Mouse (Mus musculus): ENCODE measurements around the gene Vps45.
A peak's percentile ranks its signal among the peaks of the same experiment; 100 is the strongest.

The Vps45 gene

DNA sequence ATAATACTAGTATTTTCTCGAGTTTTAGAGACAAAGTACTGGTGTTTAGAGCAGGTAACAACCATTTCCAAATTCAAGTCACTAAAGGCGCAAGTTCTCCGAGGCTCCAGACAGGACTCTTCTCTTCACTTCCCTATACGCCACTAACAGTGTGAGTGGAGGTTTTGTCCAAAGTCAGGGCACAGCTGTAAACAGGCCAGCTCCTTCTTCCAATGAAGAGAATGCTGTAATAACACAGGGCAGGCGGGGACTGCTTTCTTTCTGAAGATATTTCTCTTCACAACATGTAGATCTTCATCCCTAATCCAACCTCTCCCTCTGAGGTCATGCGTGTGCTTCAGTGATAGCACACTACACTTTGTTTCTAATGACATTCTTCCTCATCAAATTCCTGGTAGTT lies 21.5 kb downstream of the Vps45 start:
- no peak for DNase-seq

DNA sequence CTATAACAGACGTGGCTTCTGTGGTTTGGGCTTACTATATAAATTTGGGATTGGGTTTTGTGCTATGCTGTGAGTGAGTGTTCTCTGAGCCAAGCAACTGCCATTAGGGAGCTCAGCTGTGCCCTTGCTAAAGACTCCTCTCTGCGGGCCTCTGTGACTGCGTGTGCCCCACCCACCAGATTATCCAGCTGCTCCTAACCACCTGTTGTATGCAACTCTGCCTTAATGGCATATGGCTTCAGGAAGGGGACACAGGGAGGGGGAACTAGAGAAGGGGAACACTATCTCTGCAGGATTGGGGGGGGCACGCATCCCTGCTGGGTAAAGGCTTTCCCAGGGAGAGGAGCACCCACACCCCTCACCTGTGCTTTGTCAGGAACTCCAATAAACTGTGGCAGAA lies 25.2 kb downstream of the Vps45 start:
- DNase-seq = no peak

DNA sequence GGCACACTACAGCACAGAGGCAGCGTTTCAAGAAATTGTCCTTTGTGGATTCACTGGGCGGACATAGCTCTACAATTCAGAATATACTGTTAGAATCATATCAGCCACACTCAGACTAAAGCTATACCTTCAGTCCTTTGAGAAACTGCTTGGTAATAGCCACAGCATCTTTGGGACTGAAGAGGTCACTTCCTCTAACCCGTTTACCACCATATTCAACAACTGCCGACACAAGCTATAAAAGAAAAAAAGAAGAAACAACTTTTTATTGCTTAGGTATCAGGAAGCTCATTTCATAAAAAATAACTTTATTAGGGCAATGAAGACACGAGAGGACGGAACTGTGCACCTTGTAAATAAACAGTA lies 25.6 kb downstream of the Vps45 start:
- DNase-seq = no peak

DNA sequence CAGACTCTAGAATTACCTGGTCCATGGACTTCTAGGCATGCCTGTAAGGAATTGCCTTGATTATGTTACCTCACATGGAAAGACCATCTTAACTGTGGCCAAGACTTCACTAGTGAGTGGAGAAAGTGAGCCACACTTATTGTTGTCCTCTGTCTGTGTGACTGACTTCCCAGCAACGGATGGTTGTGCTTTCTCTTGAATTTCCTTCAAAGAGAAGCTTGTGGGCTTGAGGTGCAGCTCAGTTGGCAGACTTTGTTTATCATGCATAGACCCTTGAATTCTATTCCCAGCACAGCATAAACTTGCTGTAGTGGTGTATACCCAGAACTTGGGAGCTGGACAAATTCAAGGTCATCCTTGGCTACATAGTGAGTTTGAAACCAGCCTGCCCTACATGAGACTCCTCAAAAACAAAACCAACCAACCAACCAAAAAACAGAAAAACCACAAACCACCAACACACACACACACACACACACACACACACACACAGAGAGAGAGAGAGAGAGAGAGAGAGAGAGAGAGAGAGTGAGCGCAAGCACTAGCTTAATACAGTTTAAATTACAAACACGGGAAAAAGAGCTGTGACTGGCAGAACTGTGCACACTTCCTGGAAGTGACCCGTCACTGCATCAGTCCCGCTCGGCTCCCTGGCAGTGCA lies 26.1 kb downstream of the Vps45 start:
- DNase-seq = no peak

DNA sequence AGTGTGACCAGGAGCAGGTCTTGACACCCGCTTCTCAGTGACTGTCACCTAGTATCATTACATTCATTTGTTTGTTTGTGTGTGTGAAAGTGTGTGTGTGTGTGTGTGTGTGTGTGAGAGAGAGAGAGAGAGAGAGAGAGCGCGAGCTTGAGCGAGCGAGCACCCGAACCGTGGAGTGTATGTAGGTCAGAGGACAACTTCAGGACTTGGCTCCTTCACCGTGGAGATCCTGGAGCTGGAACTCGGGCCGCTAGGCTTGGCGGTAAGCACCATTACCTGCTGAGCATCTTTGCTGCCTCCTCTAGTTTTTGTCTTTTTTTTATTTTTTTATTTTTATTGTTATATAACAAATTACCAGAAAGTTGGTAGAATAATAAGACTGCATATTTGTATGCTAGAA lies 28.5 kb downstream of the Vps45 start:
- DNase-seq = peak; percentile 6

DNA sequence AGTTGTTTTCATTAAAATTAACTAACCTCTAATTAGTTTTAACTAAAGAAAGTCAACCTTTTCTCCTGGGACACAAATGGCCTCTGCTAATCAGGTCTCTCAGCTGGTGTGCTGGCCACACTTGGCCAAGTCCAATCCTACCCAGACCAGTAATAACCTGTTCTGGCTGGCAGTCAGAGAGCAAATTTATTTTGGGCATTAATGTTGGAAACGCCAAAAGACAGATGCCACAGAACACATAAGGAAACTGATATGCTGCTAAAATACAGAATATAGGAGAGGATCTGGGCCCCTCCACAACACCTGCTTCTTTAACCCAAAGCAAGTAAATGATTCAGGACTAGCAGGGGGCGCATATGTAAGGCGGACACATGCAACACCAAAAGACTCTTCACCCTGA lies 28.9 kb downstream of the Vps45 start:
- peak; percentile 49 for DNase-seq

DNA sequence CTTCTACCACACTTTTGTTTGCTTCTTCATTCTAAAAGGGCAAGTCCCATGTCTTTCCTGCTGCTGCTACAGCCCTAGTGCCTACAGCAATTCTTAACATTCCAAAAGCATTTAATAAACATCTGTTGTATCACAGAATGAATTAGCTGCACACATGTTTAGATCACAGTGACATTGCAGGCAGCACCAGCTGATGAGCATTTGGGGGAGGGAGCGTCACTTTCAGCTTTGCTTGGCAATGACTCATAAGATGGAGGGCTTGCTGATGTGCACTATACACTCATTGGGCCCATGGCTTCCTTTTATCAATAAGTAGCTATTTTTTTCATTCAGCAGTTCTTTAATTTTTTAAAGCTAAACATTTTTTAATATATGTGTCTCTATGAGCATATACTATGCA lies 30.4 kb downstream of the Vps45 start:
- DNase-seq = no peak

DNA sequence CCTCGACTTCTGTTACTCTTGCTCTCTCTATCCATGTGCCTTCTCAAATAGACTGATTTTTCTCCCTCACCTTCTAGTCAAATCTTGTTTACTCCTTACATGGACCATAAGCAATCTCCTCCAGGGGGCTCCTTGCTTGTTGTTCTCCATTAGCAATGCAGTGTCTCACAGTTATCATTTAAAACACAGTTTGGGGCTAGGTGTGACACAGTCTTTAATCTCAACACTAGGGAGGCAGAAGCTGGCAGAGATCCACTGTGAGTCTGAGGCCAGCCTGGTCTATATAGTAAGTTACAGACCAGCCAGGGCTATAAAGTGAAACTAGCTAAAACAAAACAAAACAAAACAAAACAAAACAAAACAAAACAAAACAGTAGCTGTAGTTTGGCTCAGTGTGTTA lies 31.1 kb downstream of the Vps45 start:
- no peak for DNase-seq

DNA sequence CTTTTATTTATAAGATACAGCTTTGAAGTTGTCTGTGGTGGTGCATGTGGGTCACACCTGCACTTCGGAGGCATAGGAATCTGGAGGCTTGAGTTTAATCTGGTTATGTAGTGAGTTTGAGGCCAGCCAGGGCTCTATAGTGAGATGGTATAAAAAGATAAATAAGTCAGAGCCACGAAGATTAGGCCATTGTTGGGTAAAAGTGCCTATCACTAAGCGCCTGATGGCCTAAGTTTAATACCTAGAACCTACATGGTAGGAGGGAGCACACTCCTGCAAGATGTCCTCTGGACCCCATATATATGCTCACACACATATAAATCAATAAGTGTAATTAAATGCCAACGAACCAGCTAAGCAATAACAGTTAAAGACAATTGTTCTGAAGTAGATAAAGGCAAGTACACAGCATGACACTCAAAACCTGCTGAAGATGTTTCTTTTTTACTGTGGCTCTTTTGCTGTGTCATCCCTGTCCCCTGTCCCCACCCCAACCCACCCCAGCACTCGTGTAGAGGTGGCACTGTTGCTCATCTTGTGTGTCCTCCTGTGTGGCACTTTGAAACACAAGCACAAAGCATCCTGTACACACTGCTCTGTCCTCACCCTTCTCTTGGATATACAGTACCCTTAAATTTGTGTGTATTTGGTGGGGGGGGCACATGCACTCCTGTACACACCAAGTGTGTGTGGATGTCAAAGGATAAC lies 36.7 kb downstream of the Vps45 start:
- no peak for DNase-seq

DNA sequence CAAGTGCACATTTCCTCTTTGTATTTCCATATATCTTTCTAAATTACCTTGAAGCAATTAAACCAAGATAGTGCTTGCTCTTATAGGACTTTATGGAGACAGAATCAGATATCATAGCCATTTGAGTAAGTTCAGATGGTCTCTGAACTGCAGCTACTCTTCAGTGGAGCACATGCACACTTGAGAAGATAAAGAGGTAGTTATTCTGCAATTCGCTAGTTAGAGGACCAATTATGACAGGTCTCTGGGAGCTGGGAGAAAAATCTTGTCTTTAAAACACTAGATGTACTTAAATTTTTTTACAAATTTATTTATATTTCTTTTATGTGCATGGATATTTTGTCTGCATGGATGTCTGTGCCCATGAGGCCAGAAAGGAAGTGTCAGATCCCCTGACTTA lies 37.5 kb downstream of the Vps45 start:
- no peak for DNase-seq

DNA sequence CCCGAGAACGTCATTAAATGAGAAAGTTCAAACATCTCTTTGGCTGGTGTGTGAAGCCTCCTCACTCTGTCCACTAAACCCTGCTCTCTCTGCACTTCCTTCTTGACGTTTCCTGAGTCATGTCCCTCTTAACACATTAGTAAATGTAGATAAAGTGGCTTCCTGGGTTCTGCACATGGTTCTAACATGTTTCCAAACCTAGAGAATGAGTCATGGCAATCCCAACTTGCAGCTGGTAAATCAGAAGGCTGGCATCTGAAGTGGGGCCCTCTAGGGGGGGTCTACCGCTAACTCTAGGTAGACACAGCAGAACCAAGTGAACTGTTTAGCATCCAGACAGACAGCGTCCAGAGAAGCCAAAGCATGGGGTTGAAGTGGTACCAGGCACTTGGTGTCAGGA lies 40.8 kb downstream of the Vps45 start:
- DNase-seq = no peak

DNA sequence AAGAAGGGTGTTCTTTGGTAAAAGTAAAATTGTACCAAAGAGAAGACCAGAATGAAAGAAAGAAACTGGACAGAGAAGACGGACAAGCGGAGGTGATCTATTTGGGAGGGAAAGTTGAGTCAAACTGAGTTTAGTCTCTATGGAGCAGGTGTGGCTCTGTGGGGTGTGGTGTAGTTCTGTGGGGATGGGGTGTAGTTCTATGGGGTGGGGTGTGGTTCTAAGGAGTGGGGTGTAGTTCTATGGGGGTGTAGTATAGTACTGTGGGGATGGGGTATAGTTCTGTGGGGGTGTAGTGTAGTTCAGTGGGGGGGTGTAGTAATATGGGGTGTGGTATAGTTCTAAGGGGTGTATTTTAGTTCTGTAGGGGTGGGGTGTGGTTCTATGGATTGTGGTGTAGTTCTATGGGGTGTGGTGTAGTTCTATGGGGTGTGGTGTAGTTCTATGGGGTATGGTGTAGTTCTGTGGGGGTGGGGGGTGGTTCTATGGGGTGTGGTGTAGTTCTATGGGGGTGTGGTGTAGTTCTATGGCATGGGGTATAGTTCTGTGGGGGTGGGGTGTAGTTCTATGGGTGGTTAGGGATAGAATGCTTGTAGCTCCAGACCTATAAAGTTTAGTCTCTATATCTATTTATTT lies 41.9 kb downstream of the Vps45 start:
- DNase-seq = no peak

DNA sequence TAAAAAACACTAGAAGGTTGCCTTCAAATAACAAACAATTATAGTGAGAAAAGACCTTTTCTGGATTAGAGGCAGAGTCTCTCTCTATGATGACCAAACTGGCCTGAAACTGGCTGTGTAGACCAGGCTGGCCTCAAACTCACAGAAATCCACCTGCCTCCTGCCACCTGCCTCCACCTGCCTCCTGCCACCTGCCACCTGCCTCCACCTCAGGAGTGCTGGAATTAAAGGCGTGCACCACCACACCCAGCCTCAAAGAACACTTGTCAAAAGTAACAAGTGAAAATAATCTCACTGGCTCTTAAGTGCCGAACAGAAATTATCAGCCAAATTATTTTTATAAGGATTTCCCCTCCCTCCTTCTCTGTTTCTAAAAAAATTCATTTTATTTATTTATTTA lies 42.6 kb downstream of the Vps45 start:
- no peak for DNase-seq

DNA sequence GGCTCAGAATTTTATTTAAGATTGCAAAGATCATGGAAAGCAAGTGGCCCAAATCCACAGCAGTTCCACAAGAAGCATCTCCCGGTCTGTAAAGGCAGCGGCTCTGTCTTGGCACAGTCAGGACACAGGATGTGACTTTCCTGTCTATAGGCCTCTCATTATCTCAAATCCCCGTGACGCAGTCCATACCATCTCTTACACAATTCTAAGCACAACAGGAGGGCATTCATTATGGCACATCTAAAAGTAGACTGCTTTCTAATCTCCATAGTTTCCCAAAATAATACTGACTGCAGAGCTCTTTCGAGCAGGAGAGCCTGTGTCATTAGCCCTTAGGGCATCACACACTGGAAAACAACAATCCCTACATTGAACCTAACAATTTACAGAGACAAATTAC lies 45.5 kb downstream of the Vps45 start:
- no peak for DNase-seq

DNA sequence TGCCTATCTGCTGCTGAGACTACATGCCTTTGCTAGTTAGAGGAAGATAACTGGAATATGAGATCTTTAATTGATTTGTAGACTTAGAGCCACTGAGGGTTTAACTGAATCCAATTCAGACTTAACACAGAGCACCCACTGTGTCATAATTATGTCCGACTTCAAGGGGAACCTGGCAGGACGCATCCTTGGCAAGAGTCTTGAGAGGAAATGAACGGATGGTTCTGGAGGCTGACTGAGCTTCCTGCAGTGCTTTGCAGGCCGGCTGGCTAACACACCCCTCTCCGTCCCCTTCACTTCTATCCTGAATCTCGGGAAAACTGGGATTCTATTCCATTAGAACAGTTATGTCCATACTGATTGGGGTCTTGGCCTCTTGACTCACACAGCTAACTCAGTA lies 49.8 kb downstream of the Vps45 start:
- DNase-seq = no peak

DNA sequence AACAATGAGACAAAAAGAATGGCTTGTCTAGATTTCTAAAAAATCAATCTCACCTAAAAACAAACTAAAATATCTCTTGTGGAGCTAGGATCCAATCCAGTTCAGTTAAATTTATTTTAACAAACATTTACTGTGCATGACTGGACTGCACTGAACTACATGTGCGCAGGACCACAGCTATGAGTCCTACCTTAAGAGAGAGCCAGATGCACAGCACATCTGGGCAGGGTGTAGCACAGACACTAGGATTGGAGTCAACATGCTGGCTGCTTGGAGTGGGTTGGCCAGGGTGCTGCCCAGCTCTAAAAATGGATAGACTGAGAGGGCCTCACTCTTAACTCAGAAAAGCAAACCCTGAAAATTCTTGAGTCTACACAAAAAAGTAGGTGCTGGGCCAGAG lies 56.7 kb downstream of the Vps45 start:
- DNase-seq = no peak

DNA sequence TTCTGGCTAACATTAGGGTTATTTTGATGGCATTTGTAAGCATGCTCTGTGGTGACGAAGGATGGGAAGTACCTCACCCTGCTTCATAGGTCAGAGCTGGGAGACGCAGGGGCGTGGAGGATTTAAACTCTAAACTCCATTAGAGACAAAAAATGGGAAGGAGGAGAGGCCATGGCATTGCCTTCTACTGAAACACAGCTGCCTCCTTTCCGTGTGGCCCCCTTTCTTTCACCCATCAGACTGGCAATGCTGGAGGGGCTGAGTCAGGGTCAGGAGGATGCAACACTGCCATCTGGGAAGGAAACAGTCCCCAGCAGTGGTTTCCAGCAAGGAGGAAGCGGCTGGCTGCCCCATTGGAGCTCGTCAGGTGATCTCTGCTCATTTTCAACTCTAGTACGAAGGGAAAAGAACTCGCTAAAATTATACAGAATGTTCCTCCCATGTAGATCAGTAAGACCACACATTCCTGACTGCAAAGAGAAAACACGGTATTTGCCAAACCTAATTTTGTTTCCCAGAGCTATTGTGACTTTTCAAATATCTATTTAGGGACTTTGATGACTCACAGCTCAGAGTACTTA lies 57.3 kb downstream of the Vps45 start:
- no peak for DNase-seq

DNA sequence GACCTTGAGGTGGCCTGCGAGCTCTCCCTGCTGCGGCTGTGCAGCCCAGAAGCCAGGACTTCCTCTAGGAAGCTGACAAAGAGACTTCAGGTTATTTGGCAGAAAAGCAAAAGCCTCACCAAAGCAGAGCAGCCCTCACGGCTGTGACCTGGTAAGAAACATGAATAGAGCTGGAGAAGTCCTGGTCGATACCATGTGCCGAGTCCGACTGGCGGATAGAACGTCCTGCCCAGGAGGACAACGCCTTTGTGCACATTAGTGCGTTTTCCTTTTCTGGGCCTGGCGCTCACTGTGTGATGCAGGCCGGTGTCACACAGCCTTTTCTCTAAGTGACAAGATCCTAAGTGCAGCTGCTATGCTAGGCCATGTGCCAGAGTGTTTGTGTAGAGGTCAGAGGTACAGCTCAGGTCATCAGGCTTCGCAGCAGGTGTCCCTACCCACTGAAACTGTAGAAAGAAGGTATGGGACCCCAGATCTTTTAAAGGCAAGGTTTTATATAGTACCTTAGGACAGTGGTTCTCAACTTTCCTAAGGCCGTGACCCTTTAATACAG lies 58.1 kb downstream of the Vps45 start:
- no peak for DNase-seq

DNA sequence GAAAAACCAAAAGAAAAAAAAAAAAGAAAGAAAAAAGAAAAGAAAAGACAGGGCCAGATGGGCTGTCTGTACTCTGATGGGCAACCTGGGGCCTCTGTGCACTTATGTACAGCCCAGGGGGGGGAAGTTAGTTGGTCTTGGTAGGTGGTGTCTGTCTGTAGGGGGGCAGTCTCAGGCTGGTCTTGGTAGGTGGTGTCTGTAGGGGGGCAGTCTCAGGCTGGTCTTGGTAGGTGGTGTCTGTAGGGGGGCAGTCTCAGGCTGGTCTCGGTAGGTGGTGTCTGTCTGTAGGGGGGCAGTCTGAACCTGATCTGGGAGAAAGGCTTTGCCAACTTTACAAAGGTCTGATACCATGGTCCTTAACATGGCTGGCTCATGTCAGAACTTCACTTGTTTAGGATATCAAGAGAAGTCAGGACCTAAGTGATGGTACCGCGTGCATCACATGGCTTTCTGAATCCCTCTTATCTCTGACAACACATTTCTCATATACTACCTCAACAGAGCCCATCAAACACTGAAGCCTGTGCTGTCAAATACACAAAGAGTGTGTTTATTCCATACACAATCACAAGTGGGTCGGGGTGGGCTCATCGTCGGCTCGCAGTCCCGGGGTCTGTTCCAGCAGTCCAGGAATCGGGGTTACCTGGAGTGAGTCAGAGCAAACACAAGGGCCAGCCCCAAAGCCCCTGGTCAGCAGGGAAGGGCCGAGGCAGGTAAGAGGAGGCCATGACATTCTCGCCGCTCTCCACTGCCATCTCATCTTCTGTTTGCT lies 58.8 kb downstream of the Vps45 start:
- no peak for DNase-seq

DNA sequence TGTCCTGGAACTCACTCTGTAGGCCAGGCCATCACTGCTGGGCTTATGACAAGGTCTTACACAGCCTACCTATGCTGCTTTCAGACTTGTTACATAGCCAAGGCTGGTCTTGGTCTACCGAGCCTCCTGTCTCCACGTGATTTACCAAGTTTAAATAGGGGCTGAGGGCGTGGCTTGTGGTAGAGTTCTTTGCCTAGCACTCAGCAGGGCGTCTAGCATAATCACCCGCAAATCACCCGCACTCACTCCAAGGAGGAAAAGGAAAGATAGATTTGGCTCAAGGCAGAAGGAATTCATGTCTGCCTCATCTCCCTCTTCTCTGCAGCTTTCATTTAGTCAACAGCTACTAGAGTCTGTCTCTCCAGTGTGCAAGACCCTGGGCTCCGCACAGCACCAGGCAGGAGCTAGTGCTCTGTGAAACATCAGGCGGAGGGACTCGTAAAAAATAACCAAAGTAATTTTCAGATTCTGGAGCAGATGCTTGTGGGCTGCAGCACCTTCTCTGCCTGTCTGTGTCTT lies 61.0 kb downstream of the Vps45 start:
- DNase-seq = no peak

DNA sequence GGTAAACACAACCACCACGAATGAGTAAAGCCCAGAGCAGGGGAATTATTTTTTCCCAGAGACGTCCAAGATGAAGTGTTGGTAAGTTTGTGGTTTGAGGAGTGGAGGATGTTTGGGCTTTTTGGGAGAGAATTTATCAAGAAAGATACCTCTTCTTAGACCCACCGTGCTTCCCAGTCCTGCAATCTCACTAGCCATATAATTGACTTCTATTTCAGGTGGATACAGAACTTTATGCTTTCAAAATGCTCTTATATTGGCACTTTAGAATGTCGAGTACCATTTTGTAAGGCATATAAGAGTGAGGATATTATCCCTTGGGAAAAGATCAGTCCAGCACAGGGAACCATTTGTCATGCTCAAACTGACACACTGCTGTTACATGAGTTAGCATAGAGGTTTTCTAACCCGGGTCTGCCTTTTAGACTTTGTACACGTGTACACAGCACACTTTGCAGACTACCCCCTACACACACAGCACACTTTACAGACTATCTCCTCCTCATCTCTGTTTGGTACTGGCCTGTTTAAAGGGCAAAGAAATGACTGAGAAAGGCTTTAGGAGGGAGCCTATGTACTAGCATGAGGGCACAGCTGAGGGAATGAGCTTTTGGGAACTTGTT lies 61.7 kb downstream of the Vps45 start:
- no peak for DNase-seq

DNA sequence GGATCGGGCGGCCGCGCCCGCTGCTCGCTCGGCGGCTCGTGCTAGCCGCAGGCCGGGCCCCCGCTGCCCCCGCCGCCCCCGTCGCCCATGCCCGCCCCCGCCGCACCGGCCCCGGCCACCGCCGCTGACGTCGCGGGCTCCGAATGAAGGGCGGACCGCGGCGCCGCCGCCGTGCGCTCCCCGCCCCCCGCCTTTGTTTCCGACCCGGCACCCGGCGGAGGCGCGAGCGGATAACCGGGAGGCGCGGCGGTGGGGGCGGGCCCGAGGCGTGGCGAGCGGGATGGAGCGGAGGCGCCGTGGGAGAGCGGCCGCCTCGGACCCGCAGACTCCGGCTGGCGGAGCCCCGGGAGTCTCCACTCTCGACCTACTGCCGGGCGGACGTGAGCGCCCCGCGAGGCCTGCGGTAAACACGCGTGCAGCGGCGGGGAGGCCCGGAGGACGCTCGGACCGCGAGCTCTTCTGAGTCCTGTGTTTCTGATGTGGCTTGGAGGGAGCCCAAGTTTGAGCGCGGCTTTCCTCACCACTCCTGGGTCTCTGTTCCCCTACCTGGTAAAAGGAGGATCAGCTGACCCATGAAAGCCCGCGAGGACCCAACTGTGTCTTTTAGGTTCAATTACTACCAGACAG lies 62.4 kb downstream of the Vps45 start, which contains the start of gene Plekho1:
TSS of gene Plekho1 (minus strand) at position 200 of the 627 bp plus-strand sequence.
- peak; percentile 70 for DNase-seq

Measured in kidney, adult 18-20 months (tissue).